Mouse (Mus musculus) liver, embryonic 14.5 days (tissue): ENCODE measurements around the gene Ndufb6.

Experiments used
- CTCF ChIP-seq: IDR thresholded peaks from 2 replicates; pipeline ENCODE4 v1.5.1; 2016; ENCODE audit warnings: antibody characterized with exemption, low read depth, control low read depth
- EP300 ChIP-seq: IDR thresholded peaks from 2 replicates; pipeline ENCODE4 v1.6.1; 2016; ENCODE audit warnings: antibody characterized with exemption, low read depth

DNA sequence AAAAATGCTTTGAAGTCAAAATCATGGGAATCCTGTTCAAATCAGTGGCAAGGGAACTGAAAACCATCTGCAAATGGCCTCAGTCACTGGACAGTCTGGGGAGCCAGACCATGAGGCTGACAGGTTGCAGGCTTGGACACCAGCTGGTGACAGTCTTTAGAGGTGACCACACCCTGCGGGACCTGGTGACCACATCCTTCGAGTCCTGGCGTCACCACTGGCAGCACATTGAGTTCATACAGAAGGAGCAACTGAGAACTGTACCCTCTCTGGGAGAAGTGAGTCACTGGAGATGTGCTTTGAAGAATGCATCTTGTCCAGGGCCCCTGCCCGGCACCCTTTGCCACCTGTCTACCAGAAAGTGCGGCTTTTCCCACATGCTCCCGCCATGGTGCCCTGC lies 49.5 kb downstream of the Ndufb6 start:
- TF ChIP-seq CTCF (no peak), EP300 (no peak)
